Mouse (Mus musculus) MEL (cell line): ENCODE results near the gene Sparc. TPM values are rescaled to one million over a fixed set of nuclear protein-coding genes. Genes with fewer than 3 reads are reported as not detected.

ENCODE experiments used
- DNase-seq: peaks from one replicate; pipeline ENCODE4 v3.0.0; 2011; ENCODE audit warnings: low read depth, low spot score
- H3K27ac ChIP-seq: 2 replicates; pipeline ENCODE4 v1.5.1; 2012; ENCODE audit warnings: low read depth, mild to moderate bottlenecking, control low read depth, low read length, moderate library complexity; ENCODE audit not compliant: control insufficient read depth
- H3K27me3 ChIP-seq, 2 experiments: fragments of 150-350 bp in 1 of 2; sonication (generic) in 1 of 2; 2 replicates each; pipeline ENCODE4 v1.6.1; 2012; ENCODE audit warnings: low read length in 2 of 2, mild to moderate bottlenecking in 2 of 2, improper control_type of control experiment in 1 of 2, moderate library complexity in 1 of 2; ENCODE audit not compliant: insufficient read depth in 2 of 2, control insufficient read depth in 1 of 2
- H3K36me3 ChIP-seq, 2 experiments: 2 replicates each; pipeline ENCODE4 v1.6.1; 2012 to 2014; ENCODE audit warnings: low read length in 2 of 2, improper control_type of control experiment in 1 of 2, inconsistent platforms in 1 of 2, mild to moderate bottlenecking in 1 of 2; ENCODE audit not compliant: insufficient read depth in 2 of 2, control insufficient read depth in 1 of 2
- H3K4me1 ChIP-seq, 2 experiments: fragments of 150-350 bp in 1 of 2; sonication (generic) in 1 of 2; 2 replicates each; pipeline ENCODE4 v1.6.1; 2012; ENCODE audit warnings: low read length in 2 of 2, improper control_type of control experiment in 1 of 2, mild to moderate bottlenecking in 1 of 2; ENCODE audit not compliant: insufficient read depth in 2 of 2, control insufficient read depth in 1 of 2
- H3K4me3 ChIP-seq, 2 experiments: fragments of 150-350 bp in 1 of 2; sonication (generic) in 1 of 2; 2 replicates each; pipeline ENCODE4 v1.5.1; 2012; ENCODE audit warnings: low read depth in 2 of 2, low read length in 2 of 2, mild to moderate bottlenecking in 2 of 2, moderate library complexity in 2 of 2, control low read depth in 1 of 2, improper control_type of control experiment in 1 of 2; ENCODE audit not compliant: control insufficient read depth in 1 of 2, insufficient read depth in 1 of 2
- H3K79me2 ChIP-seq: 2 replicates; pipeline ENCODE4 v1.6.1; 2012; ENCODE audit warnings: mild to moderate bottlenecking, low read length, moderate library complexity; ENCODE audit not compliant: control insufficient read depth, poor library complexity, insufficient read depth
- H3K9ac ChIP-seq: 2 replicates; pipeline ENCODE4 v1.6.1; 2012; ENCODE audit warnings: low read depth, mild to moderate bottlenecking, control low read depth, low read length, moderate library complexity; ENCODE audit not compliant: control insufficient read depth, poor library complexity, severe bottlenecking
- H3K9me3 ChIP-seq: fragments of 150-350 bp; sonication (generic); replicated peaks from 2 replicates; pipeline ENCODE4 v1.6.1; 2012; ENCODE audit warnings: mild to moderate bottlenecking, low read length, improper control_type of control experiment, moderate library complexity; ENCODE audit not compliant: insufficient read depth
- CHD2 ChIP-seq: IDR thresholded peaks from 2 replicates; pipeline ENCODE4 v1.6.1; 2011; ENCODE audit warnings: low read length, improper control_type of control experiment
- CTCF ChIP-seq, 3 experiments: IDR thresholded peaks in 2 of 3; conservative IDR thresholded peaks in 1 of 3; 2 replicates each; pipeline ENCODE4 v1.5.1; 2011 to 2012; ENCODE audit warnings: low read length in 3 of 3, low read depth in 2 of 3, mild to moderate bottlenecking in 2 of 3, improper control_type of control experiment in 1 of 3, inconsistent platforms in 1 of 3, mixed read lengths in 1 of 3, moderate library complexity in 1 of 3; ENCODE audit not compliant: control insufficient read depth in 1 of 3, insufficient read depth in 1 of 3, poor library complexity in 1 of 3, severe bottlenecking in 1 of 3
- ELF1 ChIP-seq: IDR thresholded peaks from 2 replicates; pipeline ENCODE4 v1.6.1; 2014; ENCODE audit warnings: low read depth, mild to moderate bottlenecking, inconsistent platforms, low read length, improper control_type of control experiment, moderate library complexity
- EP300 ChIP-seq, 2 experiments: IDR thresholded peaks; 2 replicates each; pipeline ENCODE4 v1.6.1; 2011; ENCODE audit warnings: improper control_type of control experiment in 2 of 2, low read length in 2 of 2, low read depth in 1 of 2, mild to moderate bottlenecking in 1 of 2
- GABPA ChIP-seq: IDR thresholded peaks from 2 replicates; pipeline ENCODE4 v1.6.1; 2012; ENCODE audit warnings: low read depth, mild to moderate bottlenecking, inconsistent platforms, low read length, improper control_type of control experiment, moderate library complexity
- JUND ChIP-seq: IDR thresholded peaks from 2 replicates; pipeline ENCODE4 v1.6.1; 2011; ENCODE audit warnings: low read depth, mild to moderate bottlenecking, improper control_type of control experiment, low read length
- KAT2A ChIP-seq: conservative IDR thresholded peaks from 2 replicates; pipeline ENCODE4 v1.6.1; 2012; ENCODE audit warnings: low read depth, low read length, improper control_type of control experiment, inconsistent platforms
- MAFK ChIP-seq: IDR thresholded peaks from 2 replicates; pipeline ENCODE4 v1.6.1; 2011; ENCODE audit warnings: low read depth, mild to moderate bottlenecking, low read length, improper control_type of control experiment, borderline replicate concordance
- MAX ChIP-seq: IDR thresholded peaks from 2 replicates; pipeline ENCODE4 v1.6.1; 2011; ENCODE audit warnings: low read length, improper control_type of control experiment
- MAZ ChIP-seq: IDR thresholded peaks from 2 replicates; pipeline ENCODE4 v1.6.1; 2012; ENCODE audit warnings: low read depth, mild to moderate bottlenecking, inconsistent platforms, low read length, improper control_type of control experiment
- MEF2A ChIP-seq: IDR thresholded peaks from 2 replicates; pipeline ENCODE4 v1.6.1; 2014; ENCODE audit warnings: low read depth, mild to moderate bottlenecking, inconsistent platforms, low read length, improper control_type of control experiment; ENCODE audit not compliant: poor library complexity, insufficient replicate concordance, severe bottlenecking; ENCODE audit errors: extremely low read depth
- MXI1 ChIP-seq: IDR thresholded peaks from 2 replicates; pipeline ENCODE4 v1.6.1; 2011; ENCODE audit warnings: mild to moderate bottlenecking, low read depth, low read length, improper control_type of control experiment
- MYB ChIP-seq: IDR thresholded peaks from 2 replicates; pipeline ENCODE4 v1.6.1; 2011; ENCODE audit warnings: mild to moderate bottlenecking, low read depth, low read length, improper control_type of control experiment
- MYC ChIP-seq: IDR thresholded peaks from 2 replicates; pipeline ENCODE4 v1.6.1; 2011; ENCODE audit warnings: low read depth, mild to moderate bottlenecking, low read length, improper control_type of control experiment, moderate library complexity
- NRF1 ChIP-seq: IDR thresholded peaks from 2 replicates; pipeline ENCODE4 v1.6.1; 2014; ENCODE audit warnings: low read depth, mild to moderate bottlenecking, inconsistent platforms, low read length, improper control_type of control experiment, moderate library complexity; ENCODE audit not compliant: poor library complexity, insufficient read depth, severe bottlenecking
- POLR2AphosphoS2 ChIP-seq: IDR thresholded peaks from 2 replicates; pipeline ENCODE4 v1.6.1; 2011; ENCODE audit warnings: low read length, improper control_type of control experiment
- POLR2AphosphoS5 ChIP-seq: IDR thresholded peaks from 2 replicates; pipeline ENCODE4 v1.6.1; 2012; ENCODE audit warnings: low read depth, borderline replicate concordance, mild to moderate bottlenecking, inconsistent platforms, low read length, moderate library complexity, mixed read lengths
- SIN3A ChIP-seq: IDR thresholded peaks from 2 replicates; pipeline ENCODE4 v1.6.1; 2012; ENCODE audit warnings: low read length, improper control_type of control experiment, inconsistent platforms
- SMC3 ChIP-seq: IDR thresholded peaks from 2 replicates; pipeline ENCODE4 v1.6.1; 2011; ENCODE audit warnings: low read depth, low read length, improper control_type of control experiment
- TAL1 ChIP-seq: IDR thresholded peaks from 2 replicates; pipeline ENCODE4 v1.6.1; 2012; ENCODE audit warnings: mild to moderate bottlenecking, inconsistent platforms, low read length, moderate library complexity, mixed read lengths
- TCF12 ChIP-seq: IDR thresholded peaks from 2 replicates; pipeline ENCODE4 v1.6.1; 2014; ENCODE audit warnings: low read depth, mild to moderate bottlenecking, inconsistent platforms, low read length, improper control_type of control experiment, moderate library complexity
- USF1 ChIP-seq: IDR thresholded peaks from 2 replicates; pipeline ENCODE4 v1.6.1; 2014; ENCODE audit warnings: low read depth, mild to moderate bottlenecking, inconsistent platforms, low read length, improper control_type of control experiment, moderate library complexity
- ZC3H11A ChIP-seq: IDR thresholded peaks from 2 replicates; pipeline ENCODE4 v1.6.1; 2012; ENCODE audit warnings: low read depth, mild to moderate bottlenecking, inconsistent platforms, low read length, improper control_type of control experiment
- polyA plus RNA-seq, 2 experiments: library from polyadenylated mRNA; stranded (reverse) in 1 of 2; unstranded in 1 of 2; fragments of >175 nt in 1 of 2; fragments of >200 nt in 1 of 2; gene quantifications; 2 replicates each; pipeline versions ENCODE4 v1.2.1 to v1.2.4; 2012; ENCODE audit warnings: low replicate concordance in 2 of 2, low read depth in 1 of 2; ENCODE audit not compliant: insufficient read length in 2 of 2, insufficient read depth in 1 of 2, missing spikeins in 1 of 2
- total RNA-seq: library from RNA; depleted of rRNA; stranded (reverse); fragments of 300-350 nt; gene quantifications from 2 replicates; pipeline ENCODE4 v1.2.3, GENCODE M21; 2012

The Sparc gene
- total and polyA plus RNA-seq, 3 experiments, result not detected

GRCm38 (mm10) chr11:55444772-55445171 is 21.8 kb upstream of the Sparc start (continued):
- TF ChIP-seq TAL1, result no peak
- no peak for TF ChIP-seq POLR2AphosphoS5
- no peak for TF ChIP-seq MAX
- no peak for TF ChIP-seq SIN3A
- no peak for TF ChIP-seq MAFK
- TF ChIP-seq CTCF (IDR thresholded peaks at IDR 0.05 in 2 of 3, conservative IDR thresholded peaks at IDR 0.05 in 1 of 3; ENCODE audit: control insufficient read depth in 1 of 3, insufficient read depth in 1 of 3, low read depth in 2 of 3, low read length in 3 of 3, poor library complexity in 1 of 3, severe bottlenecking in 1 of 3), result peak; percentile 43 to 88 (median 86)
- no peak for TF ChIP-seq CHD2
- TF ChIP-seq MYB, result no peak
- no peak for TF ChIP-seq USF1
- TF ChIP-seq SMC3, result peak; percentile 47; the same call in 1 of the 2 replicates

DNA sequence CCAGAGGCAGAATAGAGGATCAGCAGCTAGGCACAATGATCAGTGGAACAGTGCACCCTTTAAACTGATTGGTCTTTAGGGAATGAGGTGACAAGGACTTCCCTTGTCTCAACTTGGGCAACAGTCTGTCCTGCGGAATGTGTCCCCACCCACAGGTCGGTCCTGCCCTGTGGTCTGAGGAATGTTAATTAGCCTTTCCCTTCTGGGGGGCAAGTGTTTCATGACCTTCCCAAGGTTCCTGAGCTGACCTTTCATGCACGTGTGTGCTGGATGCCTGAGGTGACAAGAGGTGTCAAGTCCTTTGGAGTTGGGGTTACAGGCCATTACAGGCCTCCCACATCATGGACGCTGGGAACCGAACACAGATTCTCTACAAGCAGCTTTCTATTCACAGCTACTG is 16.7 kb upstream of the Sparc start:
- Histone ChIP-seq H3K4me3 (no peak overlapping the region), H3K27ac (no peak overlapping the region), H3K9ac (no peak overlapping the region), H3K4me1 (no peaks in the 10 kb centered on the region), H3K36me3 (no peaks in the 10 kb centered on the region), H3K79me2 (no peaks in the 10 kb centered on the region), H3K9me3 (no peaks in the 10 kb centered on the region), H3K27me3 (peaks cover 6 to 13% of the 10 kb centered on the region in 2 experiments)
- no peak for DNase-seq
- TF ChIP-seq POLR2AphosphoS2, result no peak
- no peak for TF ChIP-seq MEF2A
- no peak for TF ChIP-seq TCF12
- TF ChIP-seq KAT2A, result no peak
- no peak for TF ChIP-seq GABPA
- TF ChIP-seq NRF1, result no peak
- no peak for TF ChIP-seq MAZ
- no peak for TF ChIP-seq ELF1
- TF ChIP-seq JUND, result no peak
- no peak for TF ChIP-seq SMC3
- TF ChIP-seq ZC3H11A, result no peak

DNA sequence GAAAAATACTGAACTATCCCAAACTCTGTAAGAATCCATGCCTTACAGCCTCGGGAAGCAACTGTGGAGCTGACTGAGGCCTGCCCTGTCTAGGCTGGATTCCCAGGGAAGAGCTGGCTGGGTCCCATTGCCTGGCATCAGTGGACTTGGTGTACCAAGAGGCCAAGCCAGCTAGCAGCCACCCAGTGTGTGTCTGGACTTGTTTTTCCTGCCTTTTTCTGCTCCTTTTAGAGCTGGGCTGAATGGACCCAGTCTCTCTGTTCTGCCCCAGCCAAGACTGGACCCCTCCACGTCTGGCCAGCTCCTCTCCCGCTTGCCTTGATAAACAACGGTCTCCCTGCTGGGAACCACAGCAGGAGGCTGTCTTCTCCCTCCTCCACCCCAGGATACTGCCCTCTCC is 15.0 kb upstream of the Sparc start:
- Histone ChIP-seq H3K9me3 (no peaks in the 10 kb centered on the region), H3K9ac (no peak overlapping the region), H3K4me1 (no peaks in the 10 kb centered on the region), H3K4me3 (no peak overlapping the region), H3K36me3 (no peaks in the 10 kb centered on the region), H3K27ac (no peak overlapping the region), H3K27me3 (peaks cover 16 to 22% of the 10 kb centered on the region in 2 experiments), H3K79me2 (no peaks in the 10 kb centered on the region)
- TF ChIP-seq TCF12 (no peak), ZC3H11A (no peak), MXI1 (no peak), MYC (no peak), MYB (no peak), MEF2A (no peak), EP300 (IDR thresholded peaks at IDR 0.05; ENCODE audit: low read depth in 1 of 2, low read length in 2 of 2) (no peak), MAX (no peak), SMC3 (no peak)
- no peak for DNase-seq
